Mouse (Mus musculus): ENCODE measurements around the gene Nrde2. TPM values are rescaled to one million over a fixed set of nuclear protein-coding genes. Genes with fewer than 3 reads are reported as not detected.

Nrde2 gene
- polyA plus RNA-seq, 1 experiment from 2014 or later = 12.8 TPM

DNA sequence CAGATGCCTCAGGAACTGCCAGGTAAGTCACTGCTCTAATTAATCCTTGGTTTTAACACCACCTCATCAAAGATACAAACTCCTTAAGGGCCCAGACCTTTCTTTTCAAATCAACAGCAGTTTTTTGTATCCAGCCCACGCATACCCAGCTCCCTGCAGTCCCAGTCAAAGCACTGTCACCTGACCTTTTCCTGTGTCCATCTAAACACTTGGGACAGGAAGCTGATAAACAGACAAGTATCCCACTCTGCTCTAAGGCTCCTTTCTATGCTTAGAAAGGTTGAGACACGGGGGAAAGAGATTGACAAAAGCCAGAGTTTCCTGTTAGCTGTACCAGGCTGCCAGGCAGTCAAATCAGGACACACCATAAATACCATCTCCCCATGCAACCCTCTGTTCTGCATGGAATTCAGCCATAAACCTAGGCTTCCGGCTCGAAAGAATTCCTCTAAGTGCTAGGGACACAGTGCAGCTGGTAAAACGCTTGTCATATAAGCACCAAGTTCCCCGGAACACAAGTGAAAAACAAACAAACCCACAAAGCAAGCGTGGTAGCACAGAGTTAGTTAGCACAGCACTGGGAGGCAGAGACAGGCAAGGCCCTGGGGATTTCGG, 31.5 kb downstream of the Nrde2 start:
- H3K27ac ChIP-seq (replicated peaks; ENCODE audit: low read depth, low read length) = 0 out of 2 replicates have a peak overlapping the region, but pooled peaks have one; percentile 5
- H3K4me3 ChIP-seq (ENCODE audit: low read depth, low read length) = no peak overlapping the region
- no peaks in the 10 kb centered on the region for H3K9me3 ChIP-seq (ENCODE audit: control insufficient read depth, low read length)
- H3K27me3 ChIP-seq (ENCODE audit: control insufficient read depth, insufficient read depth, low read length) = no peaks in the 10 kb centered on the region
- peak; percentile 42; the same call in 1 of the 2 replicates for ATAC-seq (ENCODE audit: insufficient number of reproducible peaks, low FRiP score, low TSS enrichment, low read depth)
- H3K36me3 ChIP-seq (ENCODE audit: control insufficient read depth, insufficient read depth, low read length) = peaks cover 29% of the 10 kb centered on the region
- no peak overlapping the region for H3K9ac ChIP-seq (ENCODE audit: low read length)
- 45% methylated on average over 8 of the region's 8 CpGs for WGBS
- peak; percentile 41 for DNase-seq (ENCODE audit: low spot score)
- 0 out of 2 replicates have a peak, but pooled peaks cover 2% of the 10 kb centered on the region for H3K4me1 ChIP-seq (ENCODE audit: control insufficient read depth, insufficient read depth, low read length)
- no peak overlapping the region for H3K4me2 ChIP-seq (ENCODE audit: low read depth, severe bottlenecking)

- 71% methylated on average over 17 of the region's 17 CpGs for WGBS
- Histone ChIP-seq H3K4me1 (ENCODE audit: control insufficient read depth, insufficient read depth, low read length) (0 out of 2 replicates have a peak, but pooled peaks cover 2% of the 10 kb centered on the region), H3K27ac (replicated peaks; ENCODE audit: low read depth, low read length) (no peak overlapping the region)
Observed at GRCm38 (mm10) chr12:100126968-100127865, 32.2 kb downstream of the Nrde2 start.

DNA sequence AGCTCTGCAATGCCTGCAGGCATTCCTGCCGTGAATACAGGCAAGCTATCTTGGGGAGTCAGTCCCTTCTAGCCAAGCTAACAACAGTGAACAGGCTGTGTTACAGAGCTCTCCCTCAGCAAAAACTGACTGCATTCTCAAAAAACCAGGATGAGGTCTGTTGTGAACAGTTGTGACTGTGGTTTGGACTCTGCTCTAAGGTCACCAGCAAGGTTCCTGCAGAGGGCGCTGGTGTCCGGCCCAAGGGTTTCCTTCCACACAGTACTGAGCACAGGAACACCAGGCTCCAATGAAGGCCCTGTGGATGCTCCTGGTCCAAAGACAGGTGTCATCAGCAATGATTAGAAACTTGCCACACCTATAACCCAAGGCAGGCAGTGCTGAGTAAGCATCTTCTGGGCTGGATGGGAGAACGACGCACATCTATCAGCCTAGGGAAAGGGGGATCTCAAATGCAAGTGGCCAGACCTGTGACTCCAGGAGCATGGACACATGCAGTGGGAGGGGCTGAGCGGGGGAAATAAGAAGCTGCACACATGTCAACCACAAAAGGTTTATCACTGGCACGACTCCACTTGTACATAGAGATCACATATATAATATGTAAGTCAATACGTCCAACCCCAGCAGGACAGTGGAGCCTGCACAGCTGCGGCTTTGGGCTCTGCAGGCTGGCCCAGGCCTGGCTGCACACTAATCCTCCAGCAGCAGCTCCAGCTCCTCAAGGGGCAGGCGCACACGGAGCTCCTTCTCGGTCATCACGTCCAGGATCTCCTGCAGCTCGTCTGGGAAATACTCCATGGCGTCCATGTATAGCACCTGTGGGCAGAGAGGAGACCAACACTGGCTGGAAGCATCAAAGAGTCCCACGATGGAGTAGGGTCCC, 34.3 kb downstream of the Nrde2 start:
- Histone ChIP-seq H3K9me3 (ENCODE audit: control insufficient read depth, low read length) (no peaks in the 10 kb centered on the region), H3K4me3 (ENCODE audit: low read depth, low read length) (no peak overlapping the region), H3K36me3 (ENCODE audit: control insufficient read depth, insufficient read depth, low read length) (peaks cover 38% of the 10 kb centered on the region), H3K27me3 (ENCODE audit: control insufficient read depth, insufficient read depth, low read length) (no peaks in the 10 kb centered on the region), H3K9ac (ENCODE audit: low read length) (no peak overlapping the region), H3K4me1 (ENCODE audit: control insufficient read depth, insufficient read depth, low read length) (0 out of 2 replicates have a peak, but pooled peaks cover 2% of the 10 kb centered on the region), H3K27ac (replicated peaks; ENCODE audit: low read depth, low read length) (no peak overlapping the region), H3K4me2 (ENCODE audit: low read depth, severe bottlenecking) (no peak overlapping the region)
- DNase-seq (ENCODE audit: low spot score) (no peak), ATAC-seq (ENCODE audit: insufficient number of reproducible peaks, low FRiP score, low TSS enrichment, low read depth) (no peak)
- 85% methylated on average over 16 of the region's 16 CpGs for WGBS

More at GRCm38 (mm10) chr12:100126968-100127865, 32.2 kb downstream of the Nrde2 start:
- ATAC-seq (ENCODE audit: insufficient number of reproducible peaks, low FRiP score, low TSS enrichment, low read depth) = no peak
- Histone ChIP-seq H3K9ac (ENCODE audit: low read length) (no peak overlapping the region; the same call in 1 of the 2 replicates), H3K4me3 (ENCODE audit: low read depth, low read length) (no peak overlapping the region), H3K4me2 (ENCODE audit: low read depth, severe bottlenecking) (no peak overlapping the region), H3K27me3 (ENCODE audit: control insufficient read depth, insufficient read depth, low read length) (no peaks in the 10 kb centered on the region), H3K9me3 (ENCODE audit: control insufficient read depth, low read length) (no peaks in the 10 kb centered on the region), H3K36me3 (ENCODE audit: control insufficient read depth, insufficient read depth, low read length) (peaks cover 33% of the 10 kb centered on the region)
- no peak for DNase-seq (ENCODE audit: low spot score)

DNA sequence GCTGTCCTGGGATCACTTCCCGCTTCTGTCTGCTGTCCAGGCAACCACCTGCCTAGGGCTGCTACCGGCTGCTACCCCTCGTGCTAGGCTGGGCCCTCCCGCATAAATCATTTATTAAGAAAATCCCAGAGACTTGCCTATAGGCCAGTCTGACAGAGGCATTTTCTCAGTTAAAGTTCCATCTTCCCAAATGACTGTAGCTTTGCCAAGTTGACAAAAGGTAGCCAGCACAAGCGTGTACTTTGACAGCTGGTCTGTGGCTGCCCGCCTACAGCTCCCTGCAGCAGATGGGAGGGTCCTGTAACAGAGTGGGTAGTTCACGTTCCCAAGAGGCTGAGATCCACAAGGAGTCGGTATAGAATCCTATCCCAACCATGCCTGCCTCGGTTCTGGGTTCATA, 36.0 kb downstream of the Nrde2 start:
- H3K27ac ChIP-seq (replicated peaks; ENCODE audit: low read depth, low read length) = no peak overlapping the region
- 93% methylated on average over 9 of the region's 9 CpGs for WGBS
- H3K4me2 ChIP-seq (ENCODE audit: low read depth, severe bottlenecking) = no peak overlapping the region
- no peaks in the 10 kb centered on the region for H3K9me3 ChIP-seq (ENCODE audit: control insufficient read depth, low read length)
- ATAC-seq (ENCODE audit: insufficient number of reproducible peaks, low FRiP score, low TSS enrichment, low read depth) (no peak), DNase-seq (ENCODE audit: low spot score) (no peak)
- H3K4me3 ChIP-seq (ENCODE audit: low read depth, low read length) = no peak overlapping the region
- no peaks in the 10 kb centered on the region for H3K27me3 ChIP-seq (ENCODE audit: control insufficient read depth, insufficient read depth, low read length)
- peaks cover 43% of the 10 kb centered on the region for H3K36me3 ChIP-seq (ENCODE audit: control insufficient read depth, insufficient read depth, low read length)
- no peak overlapping the region for H3K9ac ChIP-seq (ENCODE audit: low read length)
- 0 out of 2 replicates have a peak, but pooled peaks cover under 1% of the 10 kb centered on the region for H3K4me1 ChIP-seq (ENCODE audit: control insufficient read depth, insufficient read depth, low read length)

GRCm38 (mm10) chr12:100122921-100123381, 36.5 kb downstream of the Nrde2 start:
- H3K4me1 ChIP-seq (ENCODE audit: control insufficient read depth, insufficient read depth, low read length) = no peaks in the 10 kb centered on the region
- no peak for DNase-seq (ENCODE audit: low spot score)
- no peak overlapping the region for H3K4me2 ChIP-seq (ENCODE audit: low read depth, severe bottlenecking)
- H3K9ac ChIP-seq (ENCODE audit: low read length) = no peak overlapping the region
- no peak overlapping the region for H3K4me3 ChIP-seq (ENCODE audit: low read depth, low read length)
- WGBS = 86% methylated on average over 7 of the region's 7 CpGs
- no peaks in the 10 kb centered on the region for H3K9me3 ChIP-seq (ENCODE audit: control insufficient read depth, low read length)
- no peak for ATAC-seq (ENCODE audit: insufficient number of reproducible peaks, low FRiP score, low TSS enrichment, low read depth)
- no peak overlapping the region for H3K27ac ChIP-seq (replicated peaks; ENCODE audit: low read depth, low read length)
- peaks cover 43% of the 10 kb centered on the region for H3K36me3 ChIP-seq (ENCODE audit: control insufficient read depth, insufficient read depth, low read length)
- no peaks in the 10 kb centered on the region for H3K27me3 ChIP-seq (ENCODE audit: control insufficient read depth, insufficient read depth, low read length)

GRCm38 (mm10) chr12:100115982-100116381, 43.5 kb downstream of the Nrde2 start:
- no peak for DNase-seq (ENCODE audit: low spot score)
- H3K9ac ChIP-seq (ENCODE audit: low read length) = no peak overlapping the region
- no peak overlapping the region for H3K4me3 ChIP-seq (ENCODE audit: low read depth, low read length)
- ATAC-seq (ENCODE audit: insufficient number of reproducible peaks, low FRiP score, low TSS enrichment, low read depth) = no peak
- WGBS = 94% methylated on average over 5 of the region's 5 CpGs
- no peak overlapping the region for H3K27ac ChIP-seq (replicated peaks; ENCODE audit: low read depth, low read length)
- peaks cover 46% of the 10 kb centered on the region for H3K36me3 ChIP-seq (ENCODE audit: control insufficient read depth, insufficient read depth, low read length)
- no peaks in the 10 kb centered on the region for H3K27me3 ChIP-seq (ENCODE audit: control insufficient read depth, insufficient read depth, low read length)
- H3K9me3 ChIP-seq (ENCODE audit: control insufficient read depth, low read length) = no peaks in the 10 kb centered on the region
- H3K4me2 ChIP-seq (ENCODE audit: low read depth, severe bottlenecking) = no peak overlapping the region
- H3K4me1 ChIP-seq (ENCODE audit: control insufficient read depth, insufficient read depth, low read length) = peaks cover 4% of the 10 kb centered on the region

- Histone ChIP-seq H3K9me3 (ENCODE audit: control insufficient read depth, low read length) (no peaks in the 10 kb centered on the region), H3K4me2 (ENCODE audit: low read depth, severe bottlenecking) (peak within 1 kb of the TSS; percentile 74), H3K4me1 (ENCODE audit: control insufficient read depth, insufficient read depth, low read length) (peaks cover 5% of the 10 kb centered on the region), H3K4me3 (ENCODE audit: low read depth, low read length) (peak within 1 kb of the TSS; percentile 99), H3K27ac (replicated peaks; ENCODE audit: low read depth, low read length) (peak within 1 kb of the TSS; percentile 85), H3K36me3 (ENCODE audit: control insufficient read depth, insufficient read depth, low read length) (peaks cover 8% of the 10 kb centered on the region), H3K9ac (ENCODE audit: low read length) (peak within 1 kb of the TSS; percentile 91), H3K27me3 (ENCODE audit: control insufficient read depth, insufficient read depth, low read length) (no peaks in the 10 kb centered on the region)
- under 1% methylated on average over 58 of the region's 58 CpGs for WGBS
- ATAC-seq (ENCODE audit: insufficient number of reproducible peaks, low FRiP score, low TSS enrichment, low read depth) (peak; percentile 80), DNase-seq (ENCODE audit: low spot score) (peak; percentile 89)
Observed at GRCm38 (mm10) chr12:100109986-100110696, 49.3 kb downstream of the Nrde2 start, which contains the start of gene Psmc1. Psmc1 (plus strand) TSS chr12:100110154.
